Mouse (Mus musculus) thymus, adult 18-20 months (tissue): ENCODE data around the gene Myrf.

ENCODE experiments used
- DNase-seq, 2 experiments: peaks; one replicate each; pipeline ENCODE4 v3.0.0; 2022; ENCODE audit warnings: mixed read lengths in 2 of 2

Gene Myrf

DNA sequence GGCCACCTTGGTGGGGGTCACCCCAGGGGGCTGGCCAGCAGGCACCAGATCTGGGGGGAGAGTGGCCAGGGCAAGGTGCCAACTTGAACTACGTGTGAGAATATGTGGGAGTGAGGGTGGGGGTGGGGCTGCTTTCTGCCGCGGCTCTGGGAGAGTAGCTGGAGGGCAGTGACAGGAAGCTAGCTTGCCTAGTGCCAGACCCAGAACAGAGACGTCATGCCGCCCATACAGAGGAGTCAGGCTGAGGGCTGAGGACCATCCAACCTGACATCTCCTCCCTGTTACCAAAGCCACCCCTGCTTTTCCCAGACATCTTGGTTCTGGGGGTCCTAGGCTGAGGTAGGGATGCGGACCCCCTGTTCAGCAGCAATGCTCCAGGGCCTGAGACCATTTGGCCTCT lies 6.6 kb upstream of the Myrf start:
- DNase-seq: no peak

DNA sequence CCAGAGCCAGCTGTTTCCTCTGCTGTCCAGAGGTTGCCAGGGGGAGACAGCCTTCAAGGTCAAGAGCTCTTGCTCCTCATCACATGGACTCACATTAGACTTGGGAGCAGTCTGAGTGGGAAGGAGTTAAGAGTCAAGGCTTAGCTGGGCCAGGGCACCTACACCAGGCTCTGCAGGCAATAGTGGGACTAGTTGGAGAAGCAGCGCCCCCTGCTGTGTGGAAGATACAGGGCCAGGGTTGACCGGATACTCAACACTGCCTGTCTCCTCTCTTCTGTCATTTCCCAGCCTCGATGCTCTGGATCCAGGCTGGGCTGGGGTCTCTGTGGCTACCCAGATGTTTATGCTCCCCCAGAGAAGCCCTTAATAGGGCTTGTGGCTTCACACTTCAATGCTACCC lies 3.6 kb upstream of the Myrf start:
- DNase-seq: no peak

DNA sequence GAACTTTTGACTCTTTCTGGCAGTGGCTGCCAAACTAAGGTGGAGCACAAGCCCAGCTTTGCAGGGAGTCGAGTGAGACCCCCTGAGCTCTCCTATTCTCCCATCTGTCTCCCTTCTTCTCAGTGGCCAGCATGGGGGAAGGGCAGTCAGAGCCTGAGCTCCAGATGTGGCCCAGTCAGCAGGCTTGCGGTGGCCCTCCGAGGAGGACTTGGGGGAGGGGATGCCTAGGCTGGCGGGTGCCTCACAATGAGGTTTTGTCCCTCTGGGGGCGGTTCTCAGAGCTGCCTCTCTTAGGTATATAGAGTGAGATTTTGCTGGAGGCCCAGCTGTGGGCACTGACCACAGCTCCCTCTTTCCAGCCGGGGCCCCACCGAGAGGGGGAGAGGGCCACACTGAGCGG lies 2.4 kb upstream of the Myrf start:
- no peak for DNase-seq

DNA sequence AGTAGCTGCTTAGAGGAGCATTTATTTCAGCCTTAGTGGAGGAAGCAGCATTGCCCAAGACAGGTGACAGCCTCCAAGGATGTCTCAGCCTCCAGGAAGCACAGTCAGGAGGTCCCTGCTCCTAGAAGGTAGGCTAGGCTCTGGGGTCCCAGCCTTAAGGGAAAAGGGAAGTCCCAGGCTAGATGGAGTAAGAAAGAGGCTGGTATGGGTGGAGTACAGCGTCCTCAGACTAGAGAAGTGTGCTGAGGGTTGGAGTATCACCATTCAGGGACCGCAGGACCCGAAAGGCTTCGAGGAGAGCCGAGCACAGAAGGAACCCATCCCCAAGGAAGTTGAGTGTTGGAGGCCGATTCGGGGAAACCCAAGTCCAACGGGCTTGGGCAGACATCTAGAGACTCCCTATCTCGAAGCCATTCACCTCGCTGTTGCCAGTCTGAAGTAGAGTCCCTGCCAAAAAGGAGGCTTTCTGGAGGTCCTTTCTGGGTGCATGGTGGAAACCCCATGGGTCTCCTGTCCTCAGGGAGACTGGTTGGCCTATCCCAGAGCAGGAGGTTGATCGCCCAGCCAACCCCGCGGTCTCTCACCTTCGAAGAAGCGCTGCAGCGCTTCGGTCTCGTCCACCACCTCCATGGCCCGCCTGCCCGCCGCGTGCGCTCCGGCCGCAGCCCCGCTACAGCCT lies 434 bp downstream of the Myrf start:
- DNase-seq: no peak

DNA sequence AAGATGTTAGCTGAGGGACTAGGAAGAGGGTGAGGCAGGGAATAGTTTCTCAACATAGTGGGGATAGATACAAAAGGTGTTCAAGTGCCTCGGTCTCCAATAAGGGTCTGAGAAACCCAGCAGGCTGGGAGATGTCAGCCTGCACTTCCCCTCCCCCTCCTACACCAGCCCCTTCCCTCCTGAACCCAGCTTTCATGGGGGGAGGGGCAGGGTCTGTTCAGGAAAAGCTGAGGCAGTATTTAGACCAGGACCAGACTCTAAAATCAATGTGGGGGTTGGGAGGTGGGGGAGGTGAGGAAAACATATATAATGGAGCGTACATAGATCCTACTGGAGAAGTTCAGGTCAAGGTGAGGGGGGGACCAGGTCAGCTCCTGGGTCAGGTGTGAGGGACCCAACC lies 1.1 kb downstream of the Myrf start:
- DNase-seq: no peak

DNA sequence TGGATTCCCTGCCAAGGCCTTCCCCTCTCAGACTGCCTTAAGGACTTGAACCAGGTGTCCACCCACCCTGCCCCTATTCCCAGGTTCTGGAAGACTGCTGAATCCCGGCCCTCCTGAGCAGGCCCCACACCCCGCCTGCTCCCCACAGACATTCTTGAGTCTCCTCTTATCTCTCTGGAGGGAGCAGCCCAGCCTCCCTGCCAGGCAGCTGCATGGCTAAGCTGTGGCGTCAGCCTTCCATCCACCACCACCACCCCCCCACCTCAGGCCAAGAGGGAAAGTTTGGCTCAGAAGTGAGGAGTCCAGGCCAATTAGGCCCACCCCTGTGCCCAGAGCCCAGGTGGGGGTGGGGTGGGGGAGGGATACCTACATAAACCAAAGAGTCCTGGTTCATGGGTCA lies 2.1 kb downstream of the Myrf start:
- no peak for DNase-seq

DNA sequence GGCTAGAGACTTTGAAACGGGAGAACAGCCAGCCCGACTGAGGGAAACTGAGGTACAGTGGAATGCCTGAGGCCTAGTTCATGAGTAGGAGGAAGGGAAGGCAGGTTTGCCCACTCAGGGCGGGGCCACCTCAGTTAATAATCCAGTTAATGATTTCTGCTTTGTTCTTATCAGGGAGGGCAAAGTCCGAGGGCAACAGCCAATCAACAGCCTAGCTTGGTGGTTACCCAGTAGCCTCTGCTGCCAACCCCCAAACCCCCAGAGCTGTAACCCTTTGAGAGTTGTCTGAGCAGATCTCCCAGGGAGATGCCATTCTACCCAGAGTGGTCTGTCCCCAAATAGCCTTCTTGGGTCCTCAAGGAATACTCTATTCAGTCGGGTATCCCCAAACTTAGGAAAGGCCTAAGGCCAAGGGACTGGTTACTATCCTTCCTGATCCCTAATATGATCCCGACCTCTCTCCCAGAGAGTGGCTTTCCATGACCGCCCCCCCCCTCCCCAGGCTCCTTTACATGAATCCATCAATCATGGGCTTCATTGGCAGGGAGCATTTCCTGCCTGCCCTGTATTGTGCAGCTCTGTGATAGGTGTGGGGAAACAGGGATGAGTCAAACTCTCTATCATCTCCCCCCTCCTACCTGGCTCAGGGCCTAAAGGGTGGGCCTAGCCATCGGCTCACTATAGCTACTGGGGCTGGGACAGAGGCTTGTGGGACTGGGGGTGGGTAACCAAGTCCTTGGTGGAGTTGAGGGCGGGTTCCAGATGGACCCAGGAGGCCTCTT lies 4.6 kb downstream of the Myrf start:
- no peak for DNase-seq

DNA sequence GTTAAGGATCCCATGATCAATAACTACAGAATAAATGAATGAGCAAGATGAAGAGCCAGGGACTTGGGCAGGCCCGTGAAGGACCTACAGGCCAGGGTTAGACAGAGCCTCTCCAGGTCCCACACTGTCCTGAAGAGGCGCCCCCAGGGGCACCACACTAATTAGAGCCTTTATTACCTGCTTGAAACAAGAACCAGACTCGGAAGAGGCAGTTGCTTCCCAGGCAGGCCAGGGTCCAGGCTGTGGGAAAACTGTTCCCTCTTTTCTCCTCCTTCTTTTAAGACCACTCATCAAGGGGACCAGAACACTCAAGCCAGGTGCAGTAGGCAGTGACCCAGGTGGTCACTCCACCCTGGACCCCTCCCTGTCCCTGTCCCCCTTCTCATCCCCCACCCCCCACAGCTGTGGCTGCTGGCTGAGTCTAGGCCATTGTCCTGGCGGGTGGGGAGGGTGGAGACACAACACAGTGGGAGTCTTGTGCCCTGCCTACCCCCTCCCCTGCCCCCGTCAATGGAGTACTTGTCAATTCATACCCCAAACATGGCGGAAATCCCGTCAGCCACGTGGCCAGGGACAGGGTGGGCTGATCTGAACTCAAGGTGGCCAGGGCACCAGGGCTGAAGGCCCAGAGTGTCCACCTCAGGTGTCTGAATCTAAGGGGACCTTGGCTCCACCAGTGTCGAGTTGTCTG lies 8.1 kb downstream of the Myrf start:
- no peak for DNase-seq

DNA sequence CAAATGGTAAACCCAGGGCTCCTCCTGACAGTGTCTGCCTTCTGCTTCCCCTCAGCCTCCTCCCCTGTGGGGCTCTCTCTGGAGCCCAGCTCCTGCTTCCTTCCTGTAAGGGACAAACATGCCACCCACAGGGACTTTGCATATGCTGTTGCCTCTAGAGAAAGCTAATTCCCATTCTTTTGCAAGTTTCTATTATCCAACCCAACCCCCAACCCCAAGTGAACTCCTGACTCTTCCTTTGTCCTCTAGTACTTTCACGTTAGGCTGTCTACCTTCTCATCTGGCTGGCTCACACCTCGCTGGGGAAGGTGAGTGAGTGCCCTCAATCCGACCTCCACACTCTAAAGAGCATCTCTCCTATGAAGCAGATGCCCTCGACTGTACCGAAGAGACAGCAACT lies 8.7 kb downstream of the Myrf start:
- no peak for DNase-seq

DNA sequence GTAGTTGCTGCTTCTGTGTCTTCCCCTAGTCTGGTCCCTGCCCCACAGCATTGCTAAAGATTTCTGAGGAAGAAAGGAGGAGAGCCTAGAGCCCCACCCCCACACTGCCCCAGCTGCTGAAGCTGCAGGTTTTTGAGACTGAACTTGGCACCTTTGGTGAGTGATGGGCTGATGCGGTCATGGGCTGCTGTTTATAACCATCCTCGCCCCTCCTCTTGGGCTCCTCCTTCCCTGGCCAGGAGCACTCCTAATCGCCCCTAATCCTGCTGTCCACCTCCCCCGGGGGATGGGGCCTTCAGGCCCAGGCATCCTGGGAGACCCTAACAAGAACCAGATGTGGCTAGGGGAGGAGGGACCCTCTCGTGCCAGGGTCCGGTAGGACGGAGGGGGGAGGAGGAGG lies 9.5 kb downstream of the Myrf start:
- DNase-seq: no peak

DNA sequence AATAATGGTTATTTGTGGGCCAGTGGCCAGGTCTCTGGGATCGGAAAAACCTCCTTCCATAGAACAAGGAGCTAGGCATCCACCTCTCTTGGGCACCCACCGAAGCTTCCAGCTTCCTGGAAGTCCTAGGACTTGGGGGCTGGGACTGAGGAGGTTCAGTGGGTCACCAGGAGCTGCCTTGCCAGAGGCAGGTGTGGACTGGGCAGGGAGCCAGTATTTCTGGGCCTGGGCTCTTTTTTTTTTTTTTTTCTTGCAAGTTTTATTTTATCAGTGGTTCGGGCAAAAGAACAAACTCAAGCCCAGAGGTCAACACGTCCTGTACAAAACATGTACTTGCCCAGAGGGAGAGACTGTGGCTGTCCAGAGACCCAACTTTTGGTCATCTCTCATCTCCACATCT lies 14.8 kb downstream of the Myrf start:
- DNase-seq: no peak

DNA sequence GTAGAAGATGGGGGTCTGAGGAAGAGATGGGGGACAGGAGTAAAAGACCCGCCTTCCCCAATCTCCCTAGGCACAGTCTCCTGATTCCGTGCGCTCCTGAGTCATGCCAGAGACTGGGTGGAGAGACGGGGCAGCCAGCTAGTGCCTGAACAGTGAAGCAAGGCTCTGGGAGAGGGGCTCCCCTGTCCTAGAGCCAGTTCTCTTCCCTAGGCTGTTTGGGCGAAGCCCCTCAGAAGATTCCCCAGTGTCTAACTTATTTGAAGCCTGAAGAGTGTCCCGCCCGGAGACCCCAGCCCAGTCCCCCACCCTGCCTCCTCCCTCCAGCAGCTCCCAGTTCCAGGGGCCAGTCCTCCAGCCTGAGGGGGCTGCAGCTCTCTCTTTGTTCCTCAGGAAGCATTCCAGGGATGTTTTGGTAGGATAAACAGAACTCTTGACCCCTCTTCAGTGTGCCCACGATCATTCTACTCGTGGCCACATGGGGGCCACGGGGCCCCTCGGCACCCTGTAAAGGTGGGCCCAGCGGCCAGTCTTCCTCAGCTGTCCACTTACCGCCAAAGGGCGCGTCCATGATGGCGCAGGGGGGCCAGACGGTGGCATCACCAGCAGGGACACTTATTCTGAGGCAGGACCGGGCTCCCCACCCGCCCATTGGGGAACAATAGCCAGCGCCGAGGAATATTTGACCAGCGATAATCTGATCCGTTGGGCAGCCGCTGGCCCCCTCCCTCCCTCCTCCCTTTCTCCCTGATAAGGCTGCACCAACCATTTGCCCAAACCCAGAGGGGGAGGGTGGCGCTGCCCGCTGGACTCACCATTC lies 15.7 kb downstream of the Myrf start:
- no peak for DNase-seq

DNA sequence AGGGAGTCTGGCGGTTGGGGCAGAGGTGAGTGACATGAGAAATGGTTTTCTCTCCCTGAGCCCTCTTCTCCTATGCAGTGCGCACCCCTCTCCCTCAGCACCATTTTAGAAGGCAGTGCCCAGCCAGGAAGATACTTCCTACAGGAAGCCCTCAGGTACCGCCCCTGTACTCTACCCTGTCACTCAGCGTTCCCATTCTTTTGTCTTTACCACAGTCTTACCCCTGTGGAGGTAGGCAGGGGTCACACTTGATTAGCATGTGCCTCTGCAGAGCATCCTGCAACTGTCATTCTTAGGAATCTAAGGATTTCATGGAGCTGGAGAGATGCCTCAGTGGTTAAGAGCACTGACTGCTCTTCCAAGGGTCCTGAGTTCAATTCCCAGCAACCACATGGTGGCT lies 17.0 kb downstream of the Myrf start:
- DNase-seq: no peak

DNA sequence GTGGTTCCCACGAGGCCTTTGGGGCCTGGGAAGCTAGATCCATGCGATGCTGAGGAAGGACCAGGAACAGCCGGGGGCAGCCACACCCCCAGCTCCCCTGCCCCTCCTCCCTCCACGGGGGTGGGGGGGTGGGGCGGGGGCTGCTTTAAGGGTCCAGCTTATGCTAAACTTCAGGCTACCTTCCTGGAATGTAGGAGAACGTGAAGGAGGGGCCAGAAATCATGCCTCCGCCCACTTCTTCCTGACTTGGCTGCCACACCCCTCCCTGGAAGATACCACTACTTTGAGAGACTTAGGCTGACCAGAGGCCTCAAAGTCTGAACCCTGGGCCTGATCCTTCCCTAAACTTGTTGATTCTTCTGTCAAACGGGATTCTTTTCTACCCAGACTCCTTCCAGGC lies 17.9 kb downstream of the Myrf start:
- no peak for DNase-seq

DNA sequence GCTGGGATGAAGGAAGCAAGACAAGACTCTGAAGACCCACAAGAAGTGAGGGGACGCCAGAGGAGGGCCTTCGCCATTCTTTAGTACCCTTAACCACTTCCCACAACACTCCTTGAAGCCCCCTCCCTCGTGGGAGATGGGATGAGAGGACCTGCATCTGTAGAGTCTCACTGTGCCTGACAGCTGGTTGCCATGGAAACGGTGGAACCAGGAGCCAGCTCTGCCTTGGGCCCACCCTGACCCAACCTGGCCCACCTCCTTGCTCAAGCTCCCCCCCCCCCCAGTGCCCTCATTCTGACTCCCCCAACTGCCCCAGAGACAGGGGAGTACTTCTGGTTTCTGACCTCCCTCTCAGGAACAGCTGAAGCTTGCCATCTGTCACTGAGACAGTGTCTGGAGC lies 19.0 kb downstream of the Myrf start:
- DNase-seq: no peak

DNA sequence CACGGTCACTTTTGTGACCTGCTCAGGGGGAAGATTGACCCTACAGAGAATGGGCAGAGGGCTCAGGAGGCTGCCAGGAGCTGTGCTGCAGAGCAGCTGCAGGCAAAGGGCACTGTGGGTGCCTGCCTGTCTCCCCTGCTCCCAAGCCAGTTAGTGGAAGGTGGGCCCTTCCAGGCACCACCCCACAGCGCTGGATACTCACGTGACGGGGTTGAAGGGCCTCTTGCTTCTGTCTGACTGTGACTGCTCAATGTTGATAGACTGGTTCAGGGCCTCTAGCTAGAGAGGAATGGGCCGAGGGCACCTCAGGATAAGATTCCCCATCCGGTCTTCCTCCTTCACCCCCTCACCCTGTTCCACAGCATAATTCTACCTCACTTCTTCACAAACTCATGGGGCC lies 21.0 kb downstream of the Myrf start:
- DNase-seq: no peak

DNA sequence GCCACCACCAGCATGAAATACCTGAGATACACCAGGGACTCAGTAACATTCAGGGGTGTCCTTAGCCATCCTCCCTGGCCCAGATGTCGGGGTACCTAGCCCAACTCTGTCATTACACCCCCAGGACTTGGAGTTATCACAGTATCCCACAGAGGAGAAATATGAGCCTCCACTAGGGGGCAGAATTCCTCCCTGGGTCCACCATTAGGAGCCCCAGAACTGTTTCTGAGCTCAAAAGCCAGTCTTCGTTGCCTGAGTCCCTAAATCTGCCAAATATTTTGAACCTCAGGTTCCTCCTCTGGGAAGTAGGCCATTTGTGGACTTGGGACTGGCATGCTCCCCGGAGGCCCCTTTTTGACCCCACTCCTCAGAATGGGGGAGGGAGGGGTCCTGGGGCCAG lies 21.4 kb downstream of the Myrf start:
- DNase-seq: no peak

DNA sequence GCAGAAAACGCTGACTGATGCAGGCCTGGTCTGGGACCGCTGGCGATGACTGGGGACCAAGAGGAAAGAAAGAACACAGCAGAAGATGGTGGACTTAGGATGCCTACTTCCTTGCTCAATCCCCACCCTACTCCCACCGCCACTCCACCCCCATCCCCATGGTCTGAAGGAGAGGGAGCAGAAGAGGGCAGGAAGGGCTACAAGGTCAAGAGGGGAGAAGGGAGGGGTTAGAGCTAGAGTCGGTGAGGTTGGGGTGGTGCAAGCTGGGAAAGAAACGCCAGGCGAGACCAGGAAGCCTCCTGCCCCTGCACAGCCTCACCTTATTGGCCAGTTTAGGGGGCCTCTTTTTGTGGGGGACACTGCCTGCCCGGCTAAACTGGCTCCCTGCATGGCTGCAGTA lies 24.4 kb downstream of the Myrf start:
- no peak for DNase-seq

DNA sequence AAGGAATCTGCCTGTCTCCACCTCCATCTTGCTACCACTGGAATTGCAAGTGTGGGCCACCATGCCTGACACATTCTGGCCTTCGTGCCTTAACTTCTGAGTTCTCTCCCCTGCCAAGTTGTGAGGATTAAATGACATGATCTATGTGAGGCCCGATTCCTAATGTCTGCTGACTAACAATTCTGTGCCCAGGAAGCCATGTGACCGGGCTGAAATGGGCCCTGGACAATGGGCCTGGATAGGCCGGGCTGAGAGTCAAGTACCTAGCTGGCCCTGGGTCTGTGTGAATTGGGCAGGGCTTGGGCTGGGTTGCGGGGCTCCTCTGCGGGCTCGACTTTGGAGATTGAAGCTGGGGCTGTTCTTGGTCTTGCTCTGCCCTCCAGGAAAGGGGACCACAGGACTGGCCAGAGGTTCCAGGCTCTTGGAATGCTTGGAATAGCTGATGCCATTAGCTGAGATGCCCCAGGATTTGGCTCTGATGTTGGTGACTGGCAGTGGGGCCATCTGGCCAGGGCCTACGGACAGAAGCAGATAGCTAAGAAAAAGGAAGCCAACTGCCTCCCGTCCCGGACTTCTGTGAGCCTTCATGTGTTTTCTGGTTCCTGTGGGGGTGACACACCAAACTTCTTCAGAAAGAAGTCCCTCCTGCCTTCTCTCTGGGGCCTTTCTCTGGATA lies 26.6 kb downstream of the Myrf start:
- DNase-seq: no peak

DNA sequence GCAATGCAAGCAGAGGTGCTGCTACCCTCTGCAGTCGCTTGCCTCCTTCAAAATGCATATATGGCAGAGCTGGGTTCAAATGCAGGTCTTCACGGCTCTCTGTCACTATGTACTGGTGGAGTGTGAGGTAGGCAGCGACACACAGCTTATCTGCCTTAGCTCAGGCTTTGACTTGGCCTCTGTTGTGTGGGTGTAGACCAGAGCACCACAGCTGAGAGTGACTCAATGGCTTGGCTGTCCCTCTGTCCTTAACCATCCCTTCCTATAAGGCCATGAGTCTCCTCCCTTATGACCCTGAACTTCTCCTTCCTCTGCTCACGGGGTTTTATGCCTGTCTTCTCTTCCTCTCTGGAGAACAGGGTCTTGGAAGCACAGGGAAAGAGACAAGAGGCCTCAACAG lies 29.7 kb downstream of the Myrf start:
- DNase-seq: no peak

DNA sequence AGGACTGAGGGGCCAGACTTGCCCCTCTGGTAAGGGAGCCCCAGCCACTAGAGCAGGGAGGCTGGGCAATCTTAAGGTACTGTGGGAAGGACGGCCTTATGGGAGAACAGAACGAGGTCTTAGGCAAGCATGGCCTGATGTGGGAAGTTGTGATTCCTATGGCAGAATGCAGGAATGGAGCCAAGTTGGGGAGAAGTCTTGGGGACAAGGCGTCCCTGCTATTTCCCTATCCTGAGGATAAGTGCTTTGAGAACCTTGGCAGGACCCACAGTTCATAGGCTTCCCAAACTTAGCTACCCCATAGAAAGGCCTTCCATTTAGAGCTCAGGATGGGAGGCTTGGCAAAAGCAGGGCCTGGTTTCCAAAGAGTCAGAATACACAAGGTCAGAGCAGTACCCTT lies 31.7 kb downstream of the Myrf start:
- no peak for DNase-seq

DNA sequence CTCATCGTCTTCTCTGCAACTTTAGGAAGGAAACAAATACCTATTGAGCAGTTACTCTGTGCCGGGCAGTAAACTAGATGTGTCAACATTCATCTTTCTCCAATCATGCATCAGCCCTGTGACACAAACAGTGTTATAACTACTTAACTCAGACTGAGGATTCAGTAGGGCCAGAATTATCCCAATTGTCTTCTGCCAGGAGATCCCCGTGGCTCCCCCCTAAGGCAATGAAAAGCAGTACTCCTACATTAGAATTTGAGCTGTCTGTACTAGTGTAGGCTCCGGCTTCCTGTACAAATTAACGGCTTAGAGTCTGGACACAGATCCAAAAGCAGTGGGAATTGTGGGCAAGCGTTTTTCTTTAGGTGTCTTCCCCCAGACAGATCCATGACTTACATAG lies 35.5 kb downstream of the Myrf start:
- DNase-seq: no peak

DNA sequence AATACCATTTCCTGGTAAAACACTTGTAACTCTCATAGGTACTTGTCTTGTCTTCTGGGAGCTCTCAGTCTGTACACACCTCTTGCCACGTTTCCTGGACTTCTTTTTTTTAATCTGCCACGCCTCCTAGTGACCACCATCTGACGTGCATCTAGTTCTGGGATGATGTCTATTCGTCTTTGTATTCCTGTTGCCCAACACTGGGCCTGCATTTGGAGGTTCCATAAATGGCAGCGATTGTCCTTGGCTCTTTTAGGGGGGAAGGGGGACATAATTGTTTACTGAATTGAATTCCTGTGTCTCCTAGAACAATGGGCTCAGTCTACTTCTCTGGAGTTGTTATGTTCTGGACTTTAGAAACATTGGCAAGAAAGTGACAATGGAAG lies 35.9 kb downstream of the Myrf start:
- DNase-seq: no peak
